Mouse (Mus musculus): Measurements from ENCODE around the gene Syt3.

Syt3 gene

GRCm38 (mm10) chr7:44356590-44357481 lies 27.1 kb upstream of the Syt3 start:
- no peak for DNase-seq (ENCODE audit: low read depth, low spot score)

- DNase-seq (ENCODE audit: low read depth, low spot score): no peak
These were observed 26.4 kb upstream of the Syt3 start for GRCm38 (mm10) chr7:44357531-44357930.

DNA sequence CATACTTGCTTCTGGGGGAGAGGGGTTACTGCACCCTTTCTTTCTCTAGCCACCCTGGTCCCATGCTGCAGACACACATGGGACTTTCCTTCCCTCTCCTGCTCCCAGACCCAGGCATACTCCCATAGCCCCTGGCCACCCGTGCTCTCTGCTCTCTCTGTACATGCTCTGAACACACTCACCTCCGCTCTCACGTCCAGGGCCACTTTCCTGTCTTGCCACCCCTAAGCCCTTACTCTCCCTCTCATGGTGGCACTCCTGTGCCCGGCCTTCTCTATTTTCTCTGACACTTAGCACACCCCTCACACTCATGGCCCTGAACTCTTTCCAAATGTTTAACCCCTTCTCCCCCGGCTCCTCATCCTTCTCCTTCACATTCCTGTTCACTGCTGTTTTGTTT lies 25.9 kb upstream of the Syt3 start:
- no peak for DNase-seq (ENCODE audit: low read depth, low spot score)

GRCm38 (mm10) chr7:44358886-44359654 lies 24.8 kb upstream of the Syt3 start:
- no peak for DNase-seq (ENCODE audit: low read depth, low spot score)

GRCm38 (mm10) chr7:44359908-44360672 lies 23.8 kb upstream of the Syt3 start:
- DNase-seq (ENCODE audit: low read depth, low spot score): peak; percentile 86

GRCm38 (mm10) chr7:44360792-44361301 lies 23.1 kb upstream of the Syt3 start:
- DNase-seq (ENCODE audit: low read depth, low spot score): no peak

GRCm38 (mm10) chr7:44372678-44373077 lies 11.2 kb upstream of the Syt3 start:
- DNase-seq (ENCODE audit: low read depth, low spot score): no peak

DNA sequence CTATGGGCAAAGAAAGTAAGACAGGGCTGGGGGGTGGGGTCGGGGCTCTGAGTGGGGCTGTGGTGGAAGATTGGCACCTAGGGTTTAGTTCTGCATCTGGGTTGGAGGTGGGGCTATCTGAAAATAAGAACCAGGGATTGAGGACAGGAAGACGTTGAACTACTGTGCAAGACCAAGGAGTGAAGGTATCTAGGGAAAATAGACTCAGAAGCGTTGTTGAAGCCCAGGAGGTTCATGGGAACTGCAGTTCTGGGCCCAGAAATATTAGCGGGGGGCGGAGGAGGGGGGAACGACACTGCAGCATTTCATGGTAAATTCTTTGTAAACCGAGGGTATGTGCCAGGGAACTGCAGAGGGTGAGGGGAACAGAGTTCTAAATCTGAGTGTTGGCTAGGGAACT lies 10.4 kb upstream of the Syt3 start:
- no peak for DNase-seq (ENCODE audit: low read depth, low spot score)

DNA sequence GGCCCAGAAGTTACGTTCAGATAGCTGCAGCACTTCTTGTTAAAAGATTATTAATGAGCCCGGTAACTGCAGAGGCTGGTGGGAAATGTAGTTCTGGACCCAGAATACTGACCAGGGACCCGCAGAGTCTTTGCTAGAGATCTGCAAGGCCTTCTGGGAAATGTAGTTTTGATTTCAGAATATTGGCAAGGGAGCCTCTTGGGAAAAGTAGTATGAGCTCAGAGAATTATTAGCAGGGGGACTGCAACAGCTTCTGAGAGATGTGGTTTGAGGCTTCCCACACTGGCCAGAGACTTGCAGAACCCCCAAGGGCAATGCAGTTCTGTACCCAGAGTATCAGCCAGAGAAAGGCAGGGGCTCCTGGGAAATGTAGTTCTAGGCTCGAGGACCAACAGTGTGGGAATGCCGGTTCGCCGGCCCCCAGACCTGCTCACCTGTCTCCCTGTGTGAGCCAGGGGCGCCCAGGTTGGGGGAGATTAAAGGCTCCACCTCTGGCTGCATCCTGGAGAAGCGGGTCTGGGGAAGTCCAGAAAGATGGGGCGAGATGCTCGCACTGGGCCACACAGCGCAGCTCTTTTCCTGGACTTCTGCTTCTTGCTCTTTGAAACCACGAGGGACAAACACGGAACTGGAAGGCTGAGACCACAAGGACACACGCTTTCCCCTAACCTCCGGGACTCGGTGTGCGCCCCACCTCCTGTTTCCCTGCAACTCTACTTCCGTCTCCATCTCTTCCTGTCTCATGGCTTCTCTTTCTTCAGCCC lies 9.8 kb upstream of the Syt3 start:
- peak; percentile 84 for DNase-seq (ENCODE audit: low read depth, low spot score)

DNA sequence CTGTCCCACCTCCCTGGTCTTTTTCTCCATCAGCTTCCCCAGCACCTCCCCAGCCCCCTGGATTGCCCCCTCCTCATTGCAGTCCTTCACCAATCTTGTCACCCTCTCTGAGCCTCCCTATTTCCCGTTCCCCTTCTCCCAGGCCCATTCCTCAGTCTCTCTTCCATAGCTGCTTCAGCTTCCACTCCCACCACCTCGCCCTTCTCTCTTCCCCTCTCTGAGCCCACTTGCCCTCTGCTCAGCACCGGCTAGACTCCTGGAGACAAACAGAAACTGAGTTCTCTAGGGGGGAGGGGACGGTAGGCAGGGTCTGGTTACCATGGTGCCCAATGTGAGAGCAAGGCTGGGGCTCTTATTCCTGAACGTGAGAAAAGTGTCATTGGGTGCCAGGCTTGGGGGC lies 9.1 kb upstream of the Syt3 start:
- no peak for DNase-seq (ENCODE audit: low read depth, low spot score)

GRCm38 (mm10) chr7:44375207-44375606 lies 8.7 kb upstream of the Syt3 start:
- no peak for DNase-seq (ENCODE audit: low read depth, low spot score)

DNA sequence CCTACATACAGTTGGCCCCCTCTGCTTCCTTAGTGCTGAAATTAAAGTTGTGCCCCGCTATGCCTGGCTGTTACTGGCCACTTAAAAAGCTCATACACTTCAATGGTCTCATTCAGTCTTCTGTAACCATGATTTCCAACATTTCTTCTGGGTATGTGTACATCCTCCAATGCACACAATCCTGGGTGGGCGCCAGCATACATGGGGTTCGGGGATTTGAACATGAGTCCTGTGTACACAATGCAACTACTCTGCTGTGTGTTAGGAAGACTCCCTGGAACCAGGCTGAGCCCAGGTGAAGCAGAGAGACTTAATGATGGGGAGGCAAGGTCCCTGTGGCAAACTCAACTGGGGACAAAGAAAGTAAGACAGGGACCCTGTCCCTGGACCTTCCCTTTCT lies 8.1 kb upstream of the Syt3 start:
- DNase-seq (ENCODE audit: low read depth, low spot score): no peak

DNA sequence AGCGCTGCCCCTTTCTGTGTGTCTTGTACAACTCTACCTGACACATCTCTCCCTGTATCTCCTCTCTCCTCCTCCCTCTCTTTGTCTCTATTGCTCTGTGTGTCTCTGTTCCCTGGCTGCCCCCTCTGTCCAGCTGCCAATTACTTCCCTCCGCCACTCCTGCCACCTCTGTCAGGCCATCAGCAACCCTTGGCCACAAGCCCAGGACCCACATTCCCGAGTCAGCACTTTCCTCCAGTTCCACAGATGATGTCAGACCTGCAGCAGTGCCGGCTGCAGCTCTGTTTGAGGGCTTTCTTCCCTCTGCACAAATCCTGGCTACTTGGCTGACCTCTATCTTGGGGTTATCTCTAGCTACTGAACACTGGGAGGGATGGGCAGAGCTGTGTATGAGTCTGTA lies 5.6 kb upstream of the Syt3 start:
- DNase-seq (ENCODE audit: low read depth, low spot score): no peak

- no peak for DNase-seq (ENCODE audit: low read depth, low spot score)
These were observed 1.4 kb upstream of the Syt3 start for GRCm38 (mm10) chr7:44382541-44382940.

- no peak for DNase-seq (ENCODE audit: low read depth, low spot score)
These were observed 786 bp downstream of the Syt3 start for GRCm38 (mm10) chr7:44384716-44385059.

DNA sequence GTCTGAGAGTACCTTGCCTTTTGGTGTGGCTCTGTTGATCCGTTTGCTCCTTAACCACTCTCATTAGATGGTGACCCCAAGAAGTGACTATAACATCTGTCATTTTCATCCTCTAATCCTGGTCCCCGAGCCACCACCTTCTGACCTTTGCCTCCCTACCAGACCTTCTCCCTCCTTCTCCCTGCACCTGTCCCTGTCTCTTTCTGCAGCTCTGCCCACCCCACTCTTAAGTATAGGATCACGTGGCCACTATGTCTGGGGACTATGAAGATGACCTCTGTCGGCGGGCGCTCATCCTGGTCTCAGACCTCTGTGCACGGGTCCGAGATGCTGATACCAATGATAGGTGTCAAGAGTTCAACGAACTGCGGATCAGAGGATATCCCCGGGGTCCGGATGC lies 1.8 kb downstream of the Syt3 start, which contains the start of gene 1700008O03Rik:
Gene 1700008O03Rik (minus strand): TSS at position 101 of the 400 bp plus-strand sequence.
- no peak for DNase-seq (ENCODE audit: low read depth, low spot score)

GRCm38 (mm10) chr7:44391831-44392230 lies 7.9 kb downstream of the Syt3 start:
- no peak for DNase-seq (ENCODE audit: low read depth, low spot score)

GRCm38 (mm10) chr7:44392341-44392740 lies 8.4 kb downstream of the Syt3 start:
- DNase-seq (ENCODE audit: low read depth, low spot score): no peak

- DNase-seq (ENCODE audit: low read depth, low spot score): no peak
These were observed 9.4 kb downstream of the Syt3 start for GRCm38 (mm10) chr7:44393284-44393683.

DNA sequence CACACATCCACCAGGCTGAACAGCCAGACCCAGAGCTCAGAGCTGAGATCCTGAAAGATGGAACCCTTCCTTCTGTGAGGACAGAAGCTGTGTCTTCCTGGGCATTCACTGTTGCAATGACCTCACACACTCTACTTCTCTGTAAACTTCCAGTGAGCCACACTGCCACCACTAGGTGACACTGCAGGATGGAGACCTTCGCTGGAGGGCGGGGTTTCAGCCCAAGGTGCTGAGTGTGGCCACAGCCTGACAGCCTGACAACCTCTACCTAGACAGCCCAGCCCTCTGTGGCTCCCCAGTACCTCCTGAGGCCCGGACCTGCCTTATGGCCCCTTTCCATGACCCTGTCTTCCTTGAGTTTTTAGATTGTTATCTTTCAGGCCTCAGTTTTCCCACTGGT lies 14.7 kb downstream of the Syt3 start:
- no peak for DNase-seq (ENCODE audit: low read depth, low spot score)

DNA sequence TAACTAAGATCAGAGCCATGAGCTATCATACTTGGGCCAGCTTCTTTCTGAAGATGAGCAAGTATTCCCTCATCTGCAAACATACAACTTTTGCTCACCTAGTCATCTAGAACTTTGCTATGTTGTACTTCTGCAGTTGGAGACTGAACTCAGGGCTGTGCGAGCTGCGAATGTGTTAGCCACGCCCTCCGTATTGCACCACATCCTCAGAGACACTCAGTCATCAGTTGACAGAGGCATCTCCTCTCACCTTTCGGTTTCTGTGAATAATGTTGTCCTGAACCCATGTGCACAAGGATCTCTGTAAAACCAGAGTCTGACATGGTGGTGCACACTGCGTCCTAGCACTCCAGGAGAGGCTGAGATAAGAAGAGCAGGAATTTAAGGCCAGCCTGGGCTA lies 17.8 kb downstream of the Syt3 start:
- DNase-seq (ENCODE audit: low read depth, low spot score): no peak
